Mouse (Mus musculus) adrenal gland, adult 8-10 months (tissue): ENCODE measurements at regions not wholly inside any gene's neighbourhood (a gene's known extent, or its start where the extent isn't known, plus 50 kb on each side); places are given as distances from the start of the nearest gene placed in this dataset.

ENCODE experiments used
- DNase-seq: peaks from one replicate; pipeline ENCODE4 v3.0.0; 2022

DNA sequence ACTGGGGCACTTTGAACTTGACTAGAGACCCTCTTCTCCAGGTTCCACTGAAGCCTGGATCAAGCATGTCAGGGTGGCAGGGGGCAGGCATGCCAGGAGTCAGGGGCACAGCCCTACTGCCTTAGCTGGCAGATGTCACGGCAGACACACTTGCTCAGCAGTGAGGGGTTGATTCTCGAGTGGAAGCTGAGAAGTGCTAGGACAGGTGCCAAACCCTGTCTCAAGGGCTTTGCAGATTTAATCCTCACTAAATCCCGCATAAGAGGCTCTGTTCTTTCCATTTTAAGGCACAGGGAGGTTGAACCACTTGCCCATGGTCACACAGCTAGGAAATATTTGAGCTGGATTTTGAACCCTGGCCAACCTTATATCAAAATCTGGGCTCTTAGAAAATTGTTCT lies 223.5 kb upstream of the Mvb12b start:
- DNase-seq = no peak

DNA sequence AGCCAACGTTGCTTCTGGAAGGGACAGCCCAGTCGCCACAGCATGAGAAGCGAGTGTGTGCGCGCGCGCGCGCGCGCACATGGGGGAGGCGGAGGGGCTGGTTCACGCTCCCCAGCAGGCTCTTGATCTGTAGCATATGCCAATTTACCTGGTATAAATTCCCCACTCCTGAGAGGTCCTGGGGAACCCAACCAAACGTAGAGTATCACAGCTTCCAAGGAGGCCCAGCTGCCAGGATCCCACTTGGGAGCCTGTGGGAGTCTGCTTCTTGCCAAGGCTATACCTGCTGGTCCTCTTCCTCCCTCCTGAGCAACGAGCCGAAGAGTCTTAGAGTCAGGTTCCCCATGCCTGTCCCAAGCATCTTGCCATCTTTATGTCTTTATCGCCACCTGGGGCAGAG lies 222.8 kb upstream of the Mvb12b start:
- DNase-seq = no peak

DNA sequence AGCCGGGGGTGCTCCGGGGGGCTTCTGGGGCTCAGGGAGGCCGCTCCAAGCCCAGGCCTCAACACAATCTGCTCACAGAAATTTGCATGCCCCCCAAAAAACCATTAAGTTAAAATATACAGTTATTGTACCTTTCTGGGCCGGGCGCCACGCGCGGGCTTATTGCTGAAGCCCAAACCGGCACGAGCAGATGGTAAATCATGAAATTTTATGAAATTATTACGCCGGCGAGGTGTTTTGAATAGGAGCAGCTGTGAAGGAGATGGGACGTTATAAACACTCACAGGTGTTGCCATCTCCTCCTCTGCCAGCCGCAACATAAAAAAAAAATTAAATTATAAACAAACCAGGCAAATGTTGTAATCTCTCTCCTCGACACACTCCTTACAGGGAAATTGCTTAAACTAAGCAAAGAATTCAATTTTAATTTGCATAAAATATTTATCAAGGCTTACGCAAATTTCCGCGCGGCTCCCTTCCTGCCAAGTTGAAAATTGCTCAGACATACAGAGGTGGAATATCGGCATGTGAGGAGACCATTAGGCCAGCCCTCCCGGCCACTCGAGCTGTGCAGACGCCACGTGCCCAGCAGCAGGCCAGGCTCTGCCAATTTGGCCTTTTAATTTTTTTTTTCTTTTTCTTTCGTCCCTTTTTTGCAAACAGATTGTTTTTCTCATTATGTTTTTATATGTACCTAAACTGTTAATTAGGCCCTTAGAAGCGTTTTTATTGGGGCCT lies 220.0 kb upstream of the Mvb12b start:
- no peak for DNase-seq

DNA sequence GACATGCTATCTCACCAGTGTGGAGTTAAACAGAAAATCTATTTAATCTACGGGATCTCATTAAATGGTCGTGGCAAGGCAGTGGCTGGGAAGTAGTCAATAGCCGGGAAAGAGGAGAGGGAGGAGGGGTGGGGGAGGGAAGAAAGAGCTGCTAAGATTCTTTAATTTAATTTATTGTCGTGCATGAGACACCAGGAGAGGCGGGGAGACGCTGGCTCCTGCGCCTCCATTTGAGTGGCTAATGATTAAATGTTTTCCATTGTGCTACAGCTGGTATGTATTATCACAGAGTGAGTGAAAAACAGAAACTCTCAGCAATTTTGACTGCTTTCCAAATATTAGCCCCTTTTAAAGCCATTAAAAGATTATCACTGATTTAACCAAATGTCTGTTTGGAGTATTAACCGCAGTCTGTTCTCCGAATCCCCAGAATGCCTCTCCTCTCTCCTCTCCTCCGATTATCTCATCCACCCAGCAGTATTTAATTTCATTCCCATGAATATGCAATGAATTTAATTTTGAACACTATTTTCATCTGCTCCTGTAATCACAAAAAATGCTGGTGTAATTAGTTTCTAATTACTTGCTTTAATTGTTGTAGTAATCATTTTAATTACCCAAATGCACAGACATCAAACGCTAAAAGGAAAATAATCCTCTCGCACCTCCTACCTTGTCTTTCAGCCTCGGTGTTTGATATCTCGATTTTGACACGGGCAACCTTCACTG lies 219.3 kb upstream of the Mvb12b start:
- no peak for DNase-seq

DNA sequence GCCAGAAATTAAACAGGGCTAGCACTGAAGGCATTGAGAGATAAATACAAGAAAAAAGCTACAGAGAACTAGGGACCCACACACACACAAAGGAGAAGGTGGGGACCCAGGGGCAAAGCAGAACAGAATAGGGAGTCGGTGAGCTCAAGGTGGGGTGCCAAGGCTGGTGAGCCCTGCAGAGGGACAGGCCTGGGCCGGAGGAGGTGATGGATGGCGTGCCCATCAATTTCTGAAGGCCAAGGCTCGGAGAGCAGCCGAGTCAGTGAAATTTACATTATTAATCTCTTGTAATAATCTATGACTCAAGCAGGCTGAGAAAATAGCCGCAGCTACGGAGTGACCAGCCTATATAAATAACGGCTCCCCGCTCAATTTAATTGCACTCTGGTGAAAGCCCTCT lies 218.5 kb upstream of the Mvb12b start:
- no peak for DNase-seq

DNA sequence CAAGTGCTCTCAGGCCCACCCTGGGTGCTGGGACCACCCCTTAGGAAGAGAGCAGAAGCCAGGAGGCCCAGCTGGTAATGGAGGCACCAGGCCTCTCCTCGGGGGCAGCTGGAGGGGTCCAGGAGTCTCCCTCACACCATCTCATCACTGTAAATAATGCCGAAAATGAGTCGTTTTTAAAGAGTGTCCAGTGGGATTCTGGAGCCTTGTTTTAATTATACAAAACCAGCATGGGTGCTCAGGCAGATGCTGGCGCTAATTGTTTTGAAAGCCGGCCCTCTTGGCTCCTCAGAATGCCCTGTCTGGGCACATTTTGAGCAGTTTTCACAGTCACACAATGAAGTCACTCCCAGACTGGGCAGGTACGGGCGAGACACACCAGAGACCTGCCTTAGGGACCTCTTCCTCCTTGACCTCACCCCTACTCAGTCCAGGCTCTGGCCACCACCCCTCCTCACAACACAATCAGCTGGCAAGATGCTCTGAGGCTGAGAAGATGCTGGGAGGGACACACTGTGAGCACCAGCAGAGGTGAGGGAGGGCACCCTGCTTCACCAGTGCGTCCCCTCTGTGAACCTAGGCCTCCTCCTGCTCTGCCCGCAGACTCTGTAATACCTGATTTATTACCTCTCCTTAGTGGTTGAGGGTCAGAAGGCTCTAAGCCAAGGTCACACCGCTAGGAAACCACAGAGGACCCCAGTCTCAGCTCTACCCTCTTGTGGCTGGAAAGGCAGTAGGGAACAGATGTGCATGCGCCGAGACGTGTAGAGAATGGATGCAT lies 217.7 kb upstream of the Mvb12b start:
- no peak for DNase-seq

DNA sequence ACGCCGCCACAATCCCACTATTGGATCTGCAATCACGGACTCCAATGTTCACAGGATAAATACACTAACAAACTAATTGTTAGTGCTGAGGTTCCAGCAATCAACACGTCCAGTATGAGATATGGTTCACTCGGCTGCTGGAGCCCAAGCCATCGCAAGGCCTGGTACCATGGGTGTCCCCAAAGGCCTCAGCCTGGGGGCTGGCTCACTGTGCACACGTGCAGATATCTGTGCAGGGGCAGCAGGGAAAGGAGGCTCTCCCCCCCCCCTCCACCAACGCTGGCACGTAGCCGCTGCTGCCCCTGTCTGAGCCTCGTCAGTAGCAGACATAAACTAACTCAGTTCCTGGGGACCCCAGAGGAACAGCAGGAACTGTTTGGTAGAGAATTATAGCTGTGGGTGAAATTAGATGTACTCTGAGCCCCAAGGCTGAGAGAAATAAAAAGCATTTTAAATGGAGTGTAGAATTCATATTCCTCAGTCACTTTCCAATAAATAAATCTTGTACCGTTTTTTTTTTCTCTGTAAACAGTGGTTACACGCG lies 210.3 kb upstream of the Mvb12b start:
- DNase-seq = no peak

DNA sequence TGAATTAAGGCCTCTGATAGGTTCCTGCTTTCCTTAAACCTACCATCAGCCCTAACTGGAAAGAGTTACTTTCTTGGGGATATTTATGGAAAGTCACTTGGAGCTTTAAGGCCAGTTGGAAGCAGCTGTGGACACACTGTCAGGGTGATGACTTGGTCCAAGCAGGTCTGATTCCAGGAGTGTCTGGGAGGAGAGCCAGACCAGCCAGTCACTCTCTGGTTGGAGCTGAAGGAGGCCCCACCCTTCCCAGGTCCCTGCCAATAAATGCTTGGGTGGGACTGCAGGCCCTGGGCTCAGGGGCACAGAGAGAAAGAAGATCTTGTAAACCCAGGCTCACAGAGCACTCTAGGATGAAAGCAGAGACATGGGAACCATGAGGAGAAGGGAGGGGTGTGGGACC lies 208.8 kb upstream of the Mvb12b start:
- DNase-seq = no peak

DNA sequence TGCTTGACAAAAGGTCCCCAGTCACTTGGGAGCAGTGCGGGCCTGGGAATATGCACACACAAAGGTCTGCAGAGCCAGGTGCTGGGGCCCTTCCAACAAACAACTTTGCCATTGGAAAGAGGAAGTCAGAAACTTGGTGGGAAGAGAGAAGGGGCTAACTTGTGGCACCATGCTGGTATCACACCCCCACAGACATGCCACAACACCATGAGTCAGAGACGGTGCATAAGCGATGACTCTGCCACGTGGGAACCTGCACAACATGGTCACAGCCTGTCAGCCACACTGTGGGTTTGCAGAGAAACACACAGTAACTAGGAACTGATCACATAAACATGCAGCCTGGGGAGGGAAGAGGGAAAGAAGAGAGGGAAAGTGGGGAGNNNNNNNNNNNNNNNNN lies 201.1 kb upstream of the Mvb12b start:
- DNase-seq = no peak

DNA sequence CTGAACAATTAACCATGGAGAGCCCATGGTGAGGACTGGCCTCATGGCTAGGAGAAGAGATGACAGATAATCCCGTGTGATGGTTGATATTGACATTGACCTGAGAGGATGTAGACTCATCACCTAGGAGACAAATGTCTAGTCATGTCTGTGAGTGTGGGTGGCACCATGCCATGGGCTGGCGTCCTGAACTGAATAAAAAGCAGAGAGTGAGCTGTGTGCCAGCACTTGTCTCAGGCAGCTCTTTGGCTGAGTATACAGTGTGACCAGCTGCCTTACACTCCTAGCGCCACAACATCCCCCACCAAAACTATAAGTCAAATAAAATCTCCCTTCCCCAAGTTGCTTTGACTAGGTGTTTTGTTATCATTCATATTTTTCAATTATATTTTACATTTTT lies 198.4 kb upstream of the Mvb12b start:
- DNase-seq = no peak

DNA sequence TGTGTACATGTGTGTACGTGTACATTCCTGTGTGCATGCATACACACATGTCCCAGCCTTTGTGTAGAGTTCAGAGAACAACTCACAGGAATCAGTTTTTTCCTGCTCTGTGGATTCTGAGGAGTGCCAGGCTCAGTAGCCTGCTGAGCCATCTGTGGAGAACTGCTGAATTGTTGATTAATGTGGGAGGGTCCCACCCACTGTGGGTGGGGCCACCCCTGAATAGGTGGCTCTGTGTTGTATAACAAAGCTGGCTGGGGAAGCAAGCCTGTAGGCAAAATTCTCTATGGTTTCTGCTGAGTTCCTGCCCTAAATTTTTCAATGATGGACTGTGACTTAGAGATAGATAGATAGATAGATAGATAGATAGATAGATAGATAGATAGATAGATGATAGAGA lies 196.8 kb upstream of the Mvb12b start:
- DNase-seq = no peak

DNA sequence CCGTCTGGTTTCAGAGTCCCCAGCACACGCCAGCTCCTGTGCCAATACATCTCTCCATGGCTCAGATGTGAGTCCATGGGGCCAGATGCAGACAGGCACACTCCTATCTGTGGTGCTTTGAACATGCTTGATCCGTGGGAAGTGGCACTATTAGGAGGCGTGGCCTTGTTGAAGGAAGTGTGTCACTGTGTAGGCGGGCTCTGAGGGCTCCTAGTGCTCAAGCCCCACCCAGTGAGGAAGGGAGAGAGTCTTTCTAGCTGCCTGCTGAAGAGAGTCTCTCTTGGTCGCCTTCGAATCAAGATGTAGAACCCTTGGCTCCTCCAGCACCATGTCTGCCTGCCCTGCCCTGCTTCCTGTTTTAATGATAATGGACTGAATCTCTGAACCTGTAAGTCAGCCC lies 194.7 kb upstream of the Mvb12b start:
- no peak for DNase-seq

DNA sequence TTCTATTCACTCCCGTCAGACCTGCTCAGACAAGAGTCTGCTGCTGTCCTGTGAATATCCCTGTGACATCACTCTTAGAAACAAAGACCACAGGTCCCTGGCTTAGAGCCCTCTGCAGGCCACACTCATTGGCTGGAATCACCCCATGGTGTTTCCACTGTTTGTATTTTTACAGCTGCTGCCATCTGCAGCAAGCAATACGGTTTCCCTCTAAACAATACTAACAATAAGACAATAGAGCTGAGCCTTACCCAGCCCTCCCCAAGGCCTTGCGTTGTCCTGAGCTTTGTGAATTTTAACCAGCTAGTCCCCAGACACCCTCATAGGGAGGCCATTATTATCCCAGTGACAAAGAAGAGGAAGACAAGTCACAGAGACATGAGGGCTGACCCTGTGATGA lies 192.4 kb upstream of the Mvb12b start:
- DNase-seq = no peak

DNA sequence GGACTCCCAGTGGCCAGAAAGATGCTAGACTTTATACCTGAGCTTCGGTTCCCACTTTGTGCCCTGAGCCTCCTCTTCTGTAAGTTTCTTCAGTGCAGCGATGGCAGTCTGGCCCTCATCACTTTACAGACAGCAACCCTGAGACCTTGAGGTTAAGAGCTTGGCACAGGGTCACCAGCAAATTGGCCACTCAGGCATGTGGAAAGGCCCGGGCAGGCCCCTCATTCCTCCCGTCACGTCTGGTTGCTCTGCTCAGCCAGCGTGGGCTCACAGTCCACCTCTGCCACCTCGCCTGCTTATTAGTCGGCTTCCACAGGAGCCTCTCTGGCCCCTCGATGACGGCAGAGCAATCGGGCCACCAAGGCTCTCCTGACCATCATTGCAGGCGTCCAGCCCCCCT lies 191.5 kb upstream of the Mvb12b start:
- no peak for DNase-seq

DNA sequence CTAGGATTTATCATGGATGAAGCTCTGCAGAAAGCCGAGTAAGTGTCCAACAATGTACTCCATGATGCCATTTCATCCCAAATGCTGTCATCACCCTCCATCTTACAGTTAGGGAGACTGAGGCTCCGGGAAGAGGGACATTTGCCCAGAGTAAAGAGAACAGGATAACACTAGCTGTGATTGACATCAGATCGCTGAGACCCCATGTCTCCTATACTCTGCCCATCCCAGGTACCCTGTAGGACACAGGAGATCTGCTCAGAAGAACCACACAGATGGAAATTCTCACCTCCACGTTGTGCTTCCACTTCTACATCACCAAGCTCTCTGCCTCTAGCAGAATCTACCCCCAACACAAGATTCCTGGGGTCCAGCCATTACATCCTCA lies 191.1 kb upstream of the Mvb12b start:
- no peak for DNase-seq

DNA sequence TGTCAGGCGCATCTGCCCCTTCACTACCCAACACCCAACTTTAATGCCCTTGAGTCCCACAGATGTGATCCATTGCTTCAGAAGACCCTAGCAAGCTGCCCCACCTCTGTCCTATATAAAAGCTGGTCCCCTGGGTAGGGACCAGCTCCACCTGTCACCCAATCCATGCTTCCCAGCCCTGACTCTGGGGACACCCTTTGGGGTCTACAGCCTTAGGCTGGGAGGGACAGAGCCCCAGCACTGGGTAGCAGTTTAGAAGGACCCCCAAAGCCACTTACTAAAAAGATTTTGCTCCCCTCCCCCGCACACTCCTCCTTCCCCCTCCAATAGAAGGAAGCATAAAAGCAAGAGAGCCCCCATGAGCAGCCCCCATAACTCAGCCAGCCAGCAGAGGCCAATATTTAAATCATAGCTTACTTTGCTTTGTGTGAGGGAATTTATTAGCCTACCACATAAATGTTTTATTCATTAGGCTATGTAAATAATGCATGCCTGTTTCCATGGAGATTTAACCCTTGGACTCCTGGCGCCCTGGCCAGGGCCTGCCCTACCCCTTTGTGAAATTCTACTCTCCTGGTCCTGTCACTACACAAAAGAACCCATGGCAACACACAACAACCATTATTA lies 190.6 kb upstream of the Mvb12b start:
- DNase-seq = no peak

DNA sequence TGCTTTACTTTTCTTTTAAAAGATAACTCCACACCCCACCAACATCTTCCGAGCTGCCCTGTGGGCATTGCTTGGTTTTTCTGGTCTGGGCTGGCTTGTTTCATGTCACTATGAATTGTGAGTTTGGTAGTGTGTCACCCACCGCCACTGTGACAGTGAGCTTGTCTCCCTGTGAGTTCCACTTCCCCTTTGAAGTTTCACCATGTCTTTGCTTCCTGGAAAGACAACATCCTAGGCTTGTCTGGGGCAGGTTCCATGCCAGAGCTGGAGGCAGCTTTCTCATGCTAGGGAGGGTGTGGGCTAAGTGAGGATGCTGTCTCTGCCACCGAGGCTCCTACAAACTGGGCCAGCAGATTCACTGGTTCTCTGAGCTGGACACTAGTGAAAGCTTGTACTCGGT lies 188.6 kb upstream of the Mvb12b start:
- DNase-seq = no peak

DNA sequence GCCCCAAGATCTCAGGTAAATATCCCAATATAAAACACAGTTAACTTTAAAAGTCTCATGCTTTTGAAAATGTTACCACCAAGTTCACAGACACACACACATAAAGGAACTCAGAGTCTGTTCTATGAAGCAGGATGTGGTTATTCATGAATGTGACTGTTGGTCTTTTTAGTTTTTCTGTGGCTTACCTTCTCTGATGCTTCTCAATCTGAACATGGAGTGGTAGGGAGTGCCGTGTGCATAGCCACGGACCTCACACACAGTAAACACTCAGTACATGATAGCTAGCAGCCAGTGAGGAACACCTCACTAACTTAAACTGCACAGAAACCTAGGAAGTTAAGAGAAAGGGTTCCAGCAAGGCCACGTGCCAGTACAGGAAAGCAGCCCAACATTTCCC lies 186.3 kb upstream of the Mvb12b start:
- DNase-seq = no peak

DNA sequence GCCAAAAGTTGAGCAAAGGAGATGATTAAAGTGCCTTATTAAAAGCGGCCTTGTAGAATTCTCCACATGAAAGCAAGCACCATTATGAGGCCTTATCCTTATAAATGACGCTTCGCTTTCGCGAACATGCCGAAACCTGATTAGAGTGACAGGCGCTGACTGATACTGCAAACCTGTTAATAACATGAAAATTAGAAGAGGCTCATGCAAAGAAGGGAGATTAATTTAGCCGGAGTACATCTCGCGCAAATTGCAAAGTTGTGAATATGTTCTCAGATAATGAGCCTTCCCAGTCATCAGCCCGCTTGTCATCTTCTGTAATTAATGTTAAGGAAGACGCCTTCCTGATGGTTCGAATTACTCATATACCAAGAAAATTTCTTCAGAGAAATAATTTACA lies 177.8 kb upstream of the Mvb12b start:
- DNase-seq = no peak

DNA sequence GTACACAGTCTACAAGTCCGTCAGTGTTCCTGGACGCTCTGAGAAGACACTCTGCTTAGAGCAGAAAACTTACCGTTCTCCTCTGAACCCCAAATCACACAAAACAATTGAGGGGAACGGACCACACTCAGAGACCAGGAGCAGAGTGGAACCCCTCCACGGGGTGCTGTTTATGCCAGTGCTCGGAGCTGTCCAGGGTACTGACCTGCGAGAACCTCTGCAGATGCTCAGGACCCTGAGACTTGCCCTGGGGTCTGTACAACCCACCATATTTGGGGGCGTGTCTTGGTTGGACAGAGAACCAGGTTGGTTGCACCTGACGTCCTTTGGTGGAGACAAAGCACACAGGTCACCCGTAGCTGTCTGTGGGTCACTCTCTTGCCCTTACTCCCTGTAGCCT lies 177.3 kb upstream of the Mvb12b start:
- DNase-seq = no peak

DNA sequence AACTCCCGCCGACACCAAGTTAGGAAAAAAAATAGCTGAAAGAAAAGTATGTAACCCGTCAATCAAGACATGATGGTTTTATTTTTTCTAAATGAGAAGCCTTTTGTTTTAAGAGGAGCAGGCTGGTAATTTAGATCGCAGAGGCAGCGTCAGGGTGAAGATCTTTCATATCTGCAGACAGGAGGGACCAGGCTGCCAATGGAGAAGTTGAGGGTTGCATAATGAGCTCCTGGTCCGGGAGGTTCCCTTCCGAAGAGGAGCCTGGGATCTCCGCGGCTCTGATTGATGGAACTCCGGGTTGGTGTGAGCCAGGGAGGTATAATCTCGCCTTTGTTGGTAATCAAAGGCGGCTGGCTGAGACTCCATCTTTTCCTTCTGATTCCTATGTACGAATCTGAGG lies 168.8 kb upstream of the Mvb12b start:
- no peak for DNase-seq

DNA sequence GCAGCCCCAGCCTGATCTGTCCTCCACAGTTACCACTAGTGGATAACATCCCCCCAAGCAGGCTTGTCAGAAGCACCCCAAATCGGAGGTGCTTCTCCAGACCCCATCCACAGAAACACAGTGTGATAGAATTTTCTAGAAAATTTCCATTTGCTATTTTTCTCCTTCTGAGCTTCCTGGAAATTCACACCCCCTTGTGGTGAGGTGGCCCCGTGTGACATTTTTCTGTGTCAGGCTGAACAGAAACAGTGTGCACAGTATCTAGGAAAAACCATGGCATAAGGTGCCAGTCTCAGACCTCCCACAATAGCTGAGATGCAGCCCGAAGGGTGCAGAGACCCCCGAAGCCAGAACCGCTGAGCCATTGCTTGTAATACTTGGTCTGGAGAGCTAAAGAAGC lies 155.3 kb upstream of the Mvb12b start:
- DNase-seq = no peak

DNA sequence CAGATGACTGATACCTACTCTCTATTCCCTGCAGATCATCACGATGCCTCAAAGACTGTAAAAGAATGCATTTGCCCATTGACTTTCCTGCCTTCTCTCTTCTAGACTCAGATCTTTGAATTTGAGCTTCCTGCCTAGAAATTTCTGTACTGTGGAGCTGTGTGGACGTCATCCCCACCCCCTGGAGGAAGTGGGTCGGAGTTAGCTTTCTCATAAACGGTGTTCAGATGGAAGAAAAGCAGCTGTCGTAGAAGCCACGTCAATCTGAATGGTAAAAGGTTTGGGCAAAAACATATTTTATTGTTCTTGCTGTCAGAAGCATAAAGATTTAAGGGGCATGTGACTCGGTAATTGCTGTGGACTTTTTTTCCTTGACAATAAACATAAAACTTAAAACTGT lies 154.6 kb upstream of the Mvb12b start:
- no peak for DNase-seq
